Mouse (Mus musculus) bone marrow macrophage, adult 2 months (primary cell): ENCODE measurements around the gene Gm3625. TPM values are rescaled to one million over a fixed set of nuclear protein-coding genes. Genes with fewer than 3 reads are reported as not detected.

ENCODE experiments used
- H3K27ac ChIP-seq: 2 replicates; pipeline ENCODE4 v1.5.1; 2012; ENCODE audit warnings: low read depth, low read length; ENCODE audit not compliant: insufficient read depth
- H3K4me1 ChIP-seq: 2 replicates; pipeline ENCODE4 v1.6.1; 2012; ENCODE audit warnings: low read length; ENCODE audit not compliant: control insufficient read depth, insufficient read depth
- H3K4me3 ChIP-seq: 2 replicates; pipeline ENCODE4 v1.5.1; 2012; ENCODE audit warnings: mild to moderate bottlenecking, low read length, moderate library complexity; ENCODE audit not compliant: insufficient read depth
- CTCF ChIP-seq: IDR thresholded peaks from 2 replicates; pipeline ENCODE4 v1.5.1; 2012; ENCODE audit warnings: low read depth, mild to moderate bottlenecking, low read length, moderate library complexity
- POLR2A ChIP-seq: IDR thresholded peaks from 2 replicates; pipeline ENCODE4 v1.6.1; 2012; ENCODE audit warnings: mild to moderate bottlenecking, low read depth, low read length, borderline replicate concordance
- polyA plus RNA-seq: library from polyadenylated mRNA; stranded (reverse); fragments of >200 nt; gene quantifications from 2 replicates; pipeline ENCODE4 v1.2.4, GENCODE M21; 2012; ENCODE audit not compliant: missing spikeins, insufficient read depth, insufficient read length

Gm3625 gene
- polyA plus RNA-seq, 1 experiment: not detected

DNA sequence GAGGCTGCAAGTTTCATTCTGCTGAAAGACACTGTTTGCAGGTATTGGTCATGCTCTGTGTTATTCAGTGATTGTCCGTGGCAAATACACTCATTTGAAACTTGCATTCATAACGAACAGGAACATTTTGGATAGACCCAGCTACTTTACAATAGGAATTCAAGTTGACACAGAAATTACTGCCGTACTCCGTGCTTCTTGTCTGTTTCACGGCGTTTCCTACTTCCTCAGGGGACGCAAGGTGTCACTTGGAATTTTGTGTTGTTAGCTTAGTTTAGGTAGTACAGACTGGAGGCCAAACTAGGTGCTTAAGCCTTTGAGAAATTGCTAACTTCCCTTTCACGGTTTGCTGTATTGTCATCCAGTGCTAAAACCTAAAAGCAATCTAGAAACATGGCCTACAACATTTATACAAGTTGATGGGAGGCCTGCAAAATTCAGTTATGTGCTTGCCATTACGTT, 1.2 kb upstream of the Gm3625 start:
- Histone ChIP-seq H3K27ac (peak overlapping the region; percentile 68), H3K4me1 (peaks cover 14% of the 10 kb centered on the region)
- TF ChIP-seq CTCF (no peak), POLR2A (no peak)

GRCm38 (mm10) chr12:4593166-4593929, 621 bp upstream of the Gm3625 start:
- Histone ChIP-seq H3K4me1 (peaks cover 9% of the 10 kb centered on the region), H3K4me3 (peak overlapping the region; percentile 93)
- TF ChIP-seq POLR2A: no peak

More for the DNA sequence above, 1.2 kb upstream of the Gm3625 start:
- peak overlapping the region; percentile 93 for H3K4me3 ChIP-seq

GRCm38 (mm10) chr12:4592025-4592424, 702 bp downstream of the Gm3625 start:
- peak overlapping the region; percentile 93 for H3K4me3 ChIP-seq
- no peak overlapping the region for H3K27ac ChIP-seq
- H3K4me1 ChIP-seq: peaks cover 9% of the 10 kb centered on the region
- TF ChIP-seq CTCF: no peak
- no peak for TF ChIP-seq POLR2A

More at GRCm38 (mm10) chr12:4593166-4593929, 621 bp upstream of the Gm3625 start:
- H3K27ac ChIP-seq: peak overlapping the region; percentile 68

DNA sequence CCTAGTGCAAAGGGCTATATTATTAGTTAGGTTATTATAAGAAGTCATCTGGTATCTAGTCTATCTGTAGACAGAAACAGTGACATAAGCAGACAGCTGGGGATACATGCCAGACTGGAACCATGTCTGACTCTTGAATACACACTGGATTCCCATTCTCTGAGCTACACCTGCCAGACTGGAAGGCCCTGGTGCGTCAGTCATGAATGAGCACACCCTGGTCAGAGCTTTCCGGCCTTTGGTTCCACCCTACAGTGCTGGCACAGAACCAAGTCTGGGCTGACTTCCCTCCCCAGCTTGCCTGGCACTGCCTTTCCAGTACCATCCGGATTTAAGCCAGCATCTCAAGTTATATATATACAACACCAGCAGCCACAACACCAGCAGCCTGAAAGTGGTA, 4.1 kb downstream of the Gm3625 start:
- Histone ChIP-seq H3K27ac (no peak overlapping the region), H3K4me1 (no peaks in the 10 kb centered on the region), H3K4me3 (no peak overlapping the region)
- no peak for TF ChIP-seq CTCF
- TF ChIP-seq POLR2A: no peak

GRCm38 (mm10) chr12:4587846-4588245, 4.9 kb downstream of the Gm3625 start:
- Histone ChIP-seq H3K27ac (no peak overlapping the region), H3K4me1 (no peaks in the 10 kb centered on the region), H3K4me3 (no peak overlapping the region)
- TF ChIP-seq CTCF: no peak
- TF ChIP-seq POLR2A: no peak

- no peak for TF ChIP-seq POLR2A
- H3K4me3 ChIP-seq: no peak overlapping the region
- no peaks in the 10 kb centered on the region for H3K4me1 ChIP-seq
- H3K27ac ChIP-seq: no peak overlapping the region
Measured at GRCm38 (mm10) chr12:4582326-4582725, 10.4 kb downstream of the Gm3625 start.

GRCm38 (mm10) chr12:4574065-4574464, 18.7 kb downstream of the Gm3625 start:
- TF ChIP-seq CTCF: no peak
- no peak for TF ChIP-seq POLR2A
- Histone ChIP-seq H3K4me3 (no peak overlapping the region), H3K4me1 (no peaks in the 10 kb centered on the region)

DNA sequence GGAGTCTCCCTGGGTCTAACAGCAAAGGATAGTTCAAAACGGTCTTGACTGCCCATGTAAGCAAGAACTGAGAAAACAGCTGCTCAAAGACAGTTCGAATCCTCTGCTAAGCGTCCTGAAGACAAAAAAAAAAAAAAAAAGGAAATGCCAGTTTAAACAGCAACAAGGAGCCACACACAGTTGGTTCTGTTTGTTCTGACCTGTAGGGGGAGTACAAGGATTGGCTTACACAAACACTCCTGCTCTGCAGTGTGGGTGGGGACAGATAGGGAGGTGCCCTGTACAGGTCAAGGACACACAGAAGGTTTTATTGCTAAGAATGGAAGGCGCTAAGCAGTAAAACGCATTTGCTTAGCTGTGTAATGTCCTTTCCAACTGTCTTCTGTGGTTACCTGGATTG, 20.9 kb downstream of the Gm3625 start:
- Histone ChIP-seq H3K4me1 (no peaks in the 10 kb centered on the region), H3K27ac (no peak overlapping the region), H3K4me3 (no peak overlapping the region)
- TF ChIP-seq CTCF: peak; percentile 30; the same call in 1 of the 2 replicates
- TF ChIP-seq POLR2A: no peak

More at GRCm38 (mm10) chr12:4574065-4574464, 18.7 kb downstream of the Gm3625 start:
- no peak overlapping the region for H3K27ac ChIP-seq

DNA sequence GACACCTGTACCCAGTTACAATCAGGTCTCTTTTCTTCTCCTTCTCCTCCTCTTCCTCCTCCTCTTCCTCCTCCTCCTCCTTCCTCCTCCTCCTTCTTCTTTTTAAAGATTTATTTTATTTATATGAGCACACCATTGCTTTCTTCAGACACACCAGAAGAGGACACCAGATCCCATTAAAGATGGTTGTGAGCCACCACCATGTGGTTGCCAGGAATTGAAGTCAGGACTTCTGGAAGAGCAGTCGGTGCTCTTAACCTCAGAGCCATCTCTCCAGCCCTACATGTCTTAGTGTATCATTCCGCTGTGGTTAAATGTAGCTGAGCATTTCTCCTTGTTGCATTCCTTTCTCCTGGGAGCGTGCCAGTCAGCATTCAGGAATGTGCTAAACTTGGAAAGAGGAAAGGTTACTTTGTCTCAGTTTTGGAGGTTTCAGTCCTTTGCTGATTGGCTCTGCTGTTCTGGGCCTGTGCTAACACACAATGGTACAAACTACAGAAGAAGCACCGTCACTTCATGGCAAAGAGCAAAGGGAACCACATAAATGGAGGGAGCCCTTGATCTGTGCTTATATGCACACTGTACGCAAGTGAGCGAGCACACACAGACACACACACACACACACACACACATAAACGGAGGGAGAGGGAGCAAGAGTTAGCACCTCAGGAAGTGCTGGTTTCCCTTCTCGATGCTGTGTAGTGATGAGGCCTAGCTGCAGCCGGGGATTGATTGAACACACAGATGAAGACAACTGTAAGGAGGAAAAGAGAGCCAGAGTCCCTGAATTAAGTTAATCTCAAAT, 34.0 kb downstream of the Gm3625 start:
- no peak overlapping the region for H3K27ac ChIP-seq

DNA sequence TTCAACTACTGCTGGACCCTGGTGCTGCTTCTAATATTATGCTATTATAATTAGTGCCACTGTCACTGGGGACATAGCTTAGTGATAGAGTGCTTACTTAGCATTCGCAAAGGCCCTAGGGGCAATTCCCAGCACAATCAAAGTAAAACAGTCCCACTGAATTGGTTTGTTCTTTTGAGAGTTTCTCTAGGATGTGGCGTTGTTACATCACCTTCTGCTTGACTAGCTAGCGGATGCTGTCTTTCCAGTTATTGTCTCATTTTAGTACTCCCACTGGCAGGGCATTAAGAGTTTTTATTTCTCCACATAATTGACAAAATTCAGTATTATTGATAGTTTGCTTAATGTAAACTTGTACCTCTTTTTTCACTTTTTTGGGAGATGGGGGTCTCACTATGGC, 34.7 kb downstream of the Gm3625 start:
- no peak overlapping the region for H3K4me3 ChIP-seq
- no peak overlapping the region for H3K27ac ChIP-seq
- no peaks in the 10 kb centered on the region for H3K4me1 ChIP-seq
- no peak for TF ChIP-seq CTCF
- TF ChIP-seq POLR2A: no peak

More for the DNA sequence above, 34.0 kb downstream of the Gm3625 start:
- Histone ChIP-seq H3K4me1 (no peaks in the 10 kb centered on the region), H3K4me3 (no peak overlapping the region)
- no peak for TF ChIP-seq CTCF
